Mouse (Mus musculus): ENCODE data around the gene Dnajb14. TPM values are rescaled to one million over a fixed set of nuclear protein-coding genes. Genes with fewer than 3 reads are reported as not detected.
"Not testable (repeated sequence)": the region's sequence is repeated elsewhere in the genome, so short reads cannot be mapped to it uniquely, and the experiment has no call there.

Dnajb14 gene
- polyA plus RNA-seq, 1 experiment from 2014 or later = 14.0 TPM

- no peaks in the 10 kb centered on the region for H3K4me1 ChIP-seq (replicated peaks)
- H3K27ac ChIP-seq = no peak overlapping the region
- H3K36me3 ChIP-seq = no peaks in the 10 kb centered on the region
- no peak for ATAC-seq
- no peak overlapping the region for H3K4me3 ChIP-seq (replicated peaks)
- no peaks in the 10 kb centered on the region for H3K27me3 ChIP-seq (replicated peaks)
- no peak overlapping the region for H3K4me2 ChIP-seq (replicated peaks)
- H3K9me3 ChIP-seq = no peaks in the 10 kb centered on the region
- WGBS = 86% methylated on average over 9 of the region's 9 CpGs
- no peak overlapping the region for H3K9ac ChIP-seq
Observed at GRCm38 (mm10) chr3:137848354-137848753, 19.1 kb upstream of the Dnajb14 start.

GRCm38 (mm10) chr3:137849697-137850096, 17.8 kb upstream of the Dnajb14 start:
- ATAC-seq = no peak
- H3K4me3 ChIP-seq (replicated peaks) = no peak overlapping the region
- no peak overlapping the region for H3K9ac ChIP-seq
- no peaks in the 10 kb centered on the region for H3K36me3 ChIP-seq
- H3K9me3 ChIP-seq = no peaks in the 10 kb centered on the region
- no peaks in the 10 kb centered on the region for H3K4me1 ChIP-seq (replicated peaks)
- no peaks in the 10 kb centered on the region for H3K27me3 ChIP-seq (replicated peaks)
- H3K27ac ChIP-seq = no peak overlapping the region
- WGBS = 81% methylated on average over 5 of the region's 5 CpGs
- H3K4me2 ChIP-seq (replicated peaks) = no peak overlapping the region

GRCm38 (mm10) chr3:137851196-137851595, 16.3 kb upstream of the Dnajb14 start:
- Histone ChIP-seq H3K27ac (no peak overlapping the region), H3K27me3 (replicated peaks) (no peaks in the 10 kb centered on the region), H3K4me3 (replicated peaks) (no peak overlapping the region), H3K9ac (no peak overlapping the region), H3K9me3 (no peaks in the 10 kb centered on the region), H3K36me3 (no peaks in the 10 kb centered on the region), H3K4me2 (replicated peaks) (no peak overlapping the region), H3K4me1 (replicated peaks) (no peaks in the 10 kb centered on the region)
- ATAC-seq = no peak
- 89% methylated on average over 2 of the region's 2 CpGs for WGBS

- not testable (repeated sequence) for ATAC-seq; H3K27ac ChIP-seq; H3K4me2 ChIP-seq (replicated peaks); H3K36me3 ChIP-seq; H3K9ac ChIP-seq; H3K4me1 ChIP-seq (replicated peaks); H3K27me3 ChIP-seq (replicated peaks); H3K9me3 ChIP-seq; H3K4me3 ChIP-seq (replicated peaks)
- WGBS = 91% methylated on average over 1 of the region's 1 CpGs
Observed at GRCm38 (mm10) chr3:137853011-137853410, 14.5 kb upstream of the Dnajb14 start.

GRCm38 (mm10) chr3:137855328-137855727, 12.1 kb upstream of the Dnajb14 start:
- Histone ChIP-seq H3K4me1 (replicated peaks) (peaks cover under 1% of the 10 kb centered on the region; the same call in 1 of the 2 replicates), H3K4me3 (replicated peaks) (no peak overlapping the region)

GRCm38 (mm10) chr3:137856061-137856460, 11.4 kb upstream of the Dnajb14 start:
- Histone ChIP-seq H3K9me3 (no peaks in the 10 kb centered on the region), H3K27ac (no peak overlapping the region), H3K27me3 (replicated peaks) (no peaks in the 10 kb centered on the region), H3K9ac (no peak overlapping the region), H3K4me1 (replicated peaks) (peaks cover 3% of the 10 kb centered on the region; the same call in 1 of the 2 replicates), H3K4me3 (replicated peaks) (no peak overlapping the region), H3K4me2 (replicated peaks) (no peak overlapping the region), H3K36me3 (no peaks in the 10 kb centered on the region)
- no peak for ATAC-seq
- 63% methylated on average over 7 of the region's 7 CpGs for WGBS

More at GRCm38 (mm10) chr3:137855328-137855727, 12.1 kb upstream of the Dnajb14 start:
- Histone ChIP-seq H3K27me3 (replicated peaks) (no peaks in the 10 kb centered on the region), H3K4me2 (replicated peaks) (no peak overlapping the region), H3K9me3 (no peaks in the 10 kb centered on the region), H3K27ac (no peak overlapping the region), H3K9ac (no peak overlapping the region), H3K36me3 (no peaks in the 10 kb centered on the region)
- 56% methylated on average over 3 of the region's 3 CpGs for WGBS
- no peak for ATAC-seq

GRCm38 (mm10) chr3:137860394-137861170, 6.9 kb upstream of the Dnajb14 start:
- peaks cover 3% of the 10 kb centered on the region; the same call in 1 of the 2 replicates for H3K4me1 ChIP-seq (replicated peaks)
- H3K9me3 ChIP-seq = no peaks in the 10 kb centered on the region
- no peak overlapping the region for H3K27ac ChIP-seq
- no peaks in the 10 kb centered on the region for H3K27me3 ChIP-seq (replicated peaks)
- no peaks in the 10 kb centered on the region for H3K36me3 ChIP-seq
- WGBS = 53% methylated on average over 8 of the region's 8 CpGs
- no peak overlapping the region for H3K4me2 ChIP-seq (replicated peaks)
- no peak for ATAC-seq
- no peak overlapping the region for H3K4me3 ChIP-seq (replicated peaks)
- no peak overlapping the region for H3K9ac ChIP-seq

- Histone ChIP-seq H3K36me3 (no peaks in the 10 kb centered on the region), H3K9ac (no peak overlapping the region), H3K4me2 (replicated peaks) (no peak overlapping the region), H3K4me3 (replicated peaks) (no peak overlapping the region), H3K27me3 (replicated peaks) (no peaks in the 10 kb centered on the region), H3K4me1 (replicated peaks) (peaks cover 3% of the 10 kb centered on the region; the same call in 1 of the 2 replicates), H3K27ac (no peak overlapping the region), H3K9me3 (no peaks in the 10 kb centered on the region)
- no peak for ATAC-seq
- WGBS = 95% methylated on average over 4 of the region's 4 CpGs
Observed at GRCm38 (mm10) chr3:137861436-137861835, 6.0 kb upstream of the Dnajb14 start.

- H3K27me3 ChIP-seq (replicated peaks) = no peaks in the 10 kb centered on the region
- ATAC-seq = no peak
- peaks cover 7% of the 10 kb centered on the region for H3K4me1 ChIP-seq (replicated peaks)
- H3K4me2 ChIP-seq (replicated peaks) = no peak overlapping the region
- no peaks in the 10 kb centered on the region for H3K9me3 ChIP-seq
- H3K9ac ChIP-seq = no peak overlapping the region
- H3K4me3 ChIP-seq (replicated peaks) = no peak overlapping the region
- H3K36me3 ChIP-seq = no peaks in the 10 kb centered on the region
- 92% methylated on average over 3 of the region's 3 CpGs for WGBS
- no peak overlapping the region for H3K27ac ChIP-seq
Observed at GRCm38 (mm10) chr3:137862600-137862999, 4.9 kb upstream of the Dnajb14 start.

GRCm38 (mm10) chr3:137863330-137864123, 3.9 kb upstream of the Dnajb14 start:
- Histone ChIP-seq H3K27me3 (replicated peaks) (no peaks in the 10 kb centered on the region), H3K9me3 (no peaks in the 10 kb centered on the region), H3K9ac (peak overlapping the region; percentile 62), H3K27ac (peak overlapping the region; percentile 84), H3K4me2 (replicated peaks) (peak overlapping the region; percentile 67), H3K36me3 (no peaks in the 10 kb centered on the region), H3K4me3 (replicated peaks) (peak overlapping the region; percentile 86), H3K4me1 (replicated peaks) (peaks cover 7% of the 10 kb centered on the region)
- 34% methylated on average over 22 of the region's 22 CpGs for WGBS
- ATAC-seq = no peak

GRCm38 (mm10) chr3:137864124-137864987, 3.1 kb upstream of the Dnajb14 start, which contains the start of gene H2afz:
Gene H2afz, plus strand, starts transcription at chr3:137864487.
- no peaks in the 10 kb centered on the region for H3K27me3 ChIP-seq (replicated peaks)
- H3K9ac ChIP-seq = peak within 1 kb of the TSS; percentile 95
- ATAC-seq = peak; percentile 93
- H3K9me3 ChIP-seq = no peaks in the 10 kb centered on the region
- WGBS = 0% methylated on average over 93 of the region's 115 CpGs
- peak within 1 kb of the TSS; percentile 67 for H3K4me2 ChIP-seq (replicated peaks)
- peak within 1 kb of the TSS; percentile 97 for H3K27ac ChIP-seq
- H3K4me3 ChIP-seq (replicated peaks) = peak within 1 kb of the TSS; percentile 86
- no peaks in the 10 kb centered on the region for H3K36me3 ChIP-seq
- H3K4me1 ChIP-seq (replicated peaks) = peaks cover 7% of the 10 kb centered on the region
